Mouse (Mus musculus): ENCODE results near the gene Unc93b1. TPM values are rescaled to one million over a fixed set of nuclear protein-coding genes. Genes with fewer than 3 reads are reported as not detected.

Unc93b1 gene
- 533 to 593 TPM (median 563 TPM) in 4 replicates for total RNA-seq (2023)

GRCm38 (mm10) chr19:3935032-3935895, at the start of gene Unc93b1:
Gene Unc93b1, plus strand, starts transcription at chr19:3935186.

GRCm38 (mm10) chr19:3906795-3907786, 27.9 kb upstream of the Unc93b1 start, which contains the start of gene Tcirg1:
Gene Tcirg1, minus strand, starts transcription at chr19:3907133.

GRCm38 (mm10) chr19:3912337-3913204, 22.4 kb upstream of the Unc93b1 start, which contains the start of gene Ndufs8:
Gene Ndufs8, minus strand, starts transcription at chr19:3912774.

GRCm38 (mm10) chr19:3929211-3929941, 5.6 kb upstream of the Unc93b1 start, which contains the start of gene Aldh3b1:
Gene Aldh3b1, minus strand, starts transcription at chr19:3929808.

GRCm38 (mm10) chr19:3958470-3958869, 23.5 kb downstream of the Unc93b1 start, which contains the start of gene Aldh3b3:
Gene Aldh3b3, plus strand, starts transcription at chr19:3958645.

GRCm38 (mm10) chr19:3972229-3972628, 37.2 kb downstream of the Unc93b1 start, which contains the start of gene Aldh3b2:
Gene Aldh3b2, plus strand, starts transcription at chr19:3972328.

GRCm38 (mm10) chr19:3986334-3986733, 51.3 kb downstream of the Unc93b1 start, which contains the start of gene Acy3:
Gene Acy3, plus strand, starts transcription at chr19:3986570.

GRCm38 (mm10) chr19:3992416-3992815, 57.4 kb downstream of the Unc93b1 start, which contains the start of gene Tbx10:
Gene Tbx10, plus strand, starts transcription at chr19:3992752.

Other genes with a start within 250 kb of the Unc93b1 start
- 0.51 to 1.1 TPM (median 0.92 TPM) in 4 replicates for gene Lrp5, start 248.6 kb upstream of the Unc93b1 start, total RNA-seq (2023)
- gene 1810055G02Rik, start 226.9 kb upstream of the Unc93b1 start, total RNA-seq (2023) = 5.7 to 11.1 TPM (median 8.6 TPM) in 4 replicates
- gene Kmt5b, start 167.8 kb upstream of the Unc93b1 start, total RNA-seq (2023) = 119 to 126 TPM (median 122 TPM) in 4 replicates
- 65.0 to 81.7 TPM (median 68.1 TPM) in 4 replicates for gene Chka, start 83.4 kb upstream of the Unc93b1 start, total RNA-seq (2023)
- gene Tcirg1, start 28.1 kb upstream of the Unc93b1 start, total RNA-seq (2023) = 141 to 154 TPM (median 146 TPM) in 4 replicates
- 73.8 to 87.1 TPM (median 81.3 TPM) in 4 replicates for gene Ndufs8, start 22.4 kb upstream of the Unc93b1 start, total RNA-seq (2023)
- 7.6 to 9.4 TPM (median 8.4 TPM) in 4 replicates for gene Aldh3b1, start 5.4 kb upstream of the Unc93b1 start, total RNA-seq (2023)
- 0.15 TPM in 1 of 4 replicates, not detected in the others for gene Aldh3b3, start 23.5 kb downstream of the Unc93b1 start, total RNA-seq (2023)
- gene Aldh3b2, start 37.1 kb downstream of the Unc93b1 start, total RNA-seq (2023) = 0.26 to 0.36 TPM in 2 of 4 replicates, not detected in the others
- not detected in 4 replicates for gene Acy3, start 51.4 kb downstream of the Unc93b1 start, total RNA-seq (2023)
- not detected in 4 replicates for gene Tbx10, start 57.6 kb downstream of the Unc93b1 start, total RNA-seq (2023)
- 16.1 to 21.0 TPM (median 19.8 TPM) in 4 replicates for gene Nudt8, start 65.4 kb downstream of the Unc93b1 start, total RNA-seq (2023)
- gene Gm49405, start 65.4 kb downstream of the Unc93b1 start, total RNA-seq (2023) = 3.1 to 6.8 TPM (median 4.0 TPM) in 4 replicates
- gene Doc2g, start 68.1 kb downstream of the Unc93b1 start, total RNA-seq (2023) = 7.1 to 12.1 TPM (median 10.4 TPM) in 4 replicates
- 73.3 to 94.8 TPM (median 89.7 TPM) in 4 replicates for gene Ndufv1, start 77.6 kb downstream of the Unc93b1 start, total RNA-seq (2023)
- gene Gstp1, start 102.8 kb downstream of the Unc93b1 start, total RNA-seq (2023) = 137 to 169 TPM (median 145 TPM) in 4 replicates
- 8.8 to 22.4 TPM (median 15.9 TPM) in 4 replicates for gene Gstp2, start 110.8 kb downstream of the Unc93b1 start, total RNA-seq (2023)
- not detected in 4 replicates for gene Gstp3, start 124.4 kb downstream of the Unc93b1 start, total RNA-seq (2023)
- not detected in 4 replicates for gene Cabp2, start 146.4 kb downstream of the Unc93b1 start, total RNA-seq (2023)
- gene Cdk2ap2, start 162.0 kb downstream of the Unc93b1 start, total RNA-seq (2023) = 119 to 136 TPM (median 129 TPM) in 4 replicates
- gene Pitpnm1, start 164.8 kb downstream of the Unc93b1 start, total RNA-seq (2023) = 195 to 200 TPM (median 198 TPM) in 4 replicates
- 95.2 to 103 TPM (median 98.9 TPM) in 4 replicates for gene Aip, start 190.7 kb downstream of the Unc93b1 start, total RNA-seq (2023)
- gene Gpr152, start 204.6 kb downstream of the Unc93b1 start, total RNA-seq (2023) = 0.14 to 0.31 TPM (median 0.27 TPM) in 3 of 4 replicates, not detected in the other
- 0.88 to 1.4 TPM (median 1.2 TPM) in 4 replicates for gene Cabp4, start 208.8 kb downstream of the Unc93b1 start, total RNA-seq (2023)
- gene Coro1b, start 213.4 kb downstream of the Unc93b1 start, total RNA-seq (2023) = 129 to 166 TPM (median 137 TPM) in 4 replicates
- 341 to 368 TPM (median 348 TPM) in 4 replicates for gene Ptprcap, start 218.4 kb downstream of the Unc93b1 start, total RNA-seq (2023)
- 50.3 to 55.6 TPM (median 50.9 TPM) in 4 replicates for gene Rps6kb2, start 228.2 kb downstream of the Unc93b1 start, total RNA-seq (2023)
- gene Carns1, start 240.3 kb downstream of the Unc93b1 start, total RNA-seq (2023) = 93.0 to 107 TPM (median 97.9 TPM) in 4 replicates

All from B cell, adult 62 days (primary cell).